Mouse (Mus musculus): ENCODE results near the gene Slc19a1.

Slc19a1 gene

GRCm38 (mm10) chr10:77093817-77094216, 61.8 kb downstream of the Slc19a1 start:
- DNase-seq (ENCODE audit: low spot score in 2 of 2): peak; percentile 37 to 56

- no peak for DNase-seq (ENCODE audit: low spot score in 2 of 2)
Measured at GRCm38 (mm10) chr10:77095666-77096065, 63.6 kb downstream of the Slc19a1 start.

DNA sequence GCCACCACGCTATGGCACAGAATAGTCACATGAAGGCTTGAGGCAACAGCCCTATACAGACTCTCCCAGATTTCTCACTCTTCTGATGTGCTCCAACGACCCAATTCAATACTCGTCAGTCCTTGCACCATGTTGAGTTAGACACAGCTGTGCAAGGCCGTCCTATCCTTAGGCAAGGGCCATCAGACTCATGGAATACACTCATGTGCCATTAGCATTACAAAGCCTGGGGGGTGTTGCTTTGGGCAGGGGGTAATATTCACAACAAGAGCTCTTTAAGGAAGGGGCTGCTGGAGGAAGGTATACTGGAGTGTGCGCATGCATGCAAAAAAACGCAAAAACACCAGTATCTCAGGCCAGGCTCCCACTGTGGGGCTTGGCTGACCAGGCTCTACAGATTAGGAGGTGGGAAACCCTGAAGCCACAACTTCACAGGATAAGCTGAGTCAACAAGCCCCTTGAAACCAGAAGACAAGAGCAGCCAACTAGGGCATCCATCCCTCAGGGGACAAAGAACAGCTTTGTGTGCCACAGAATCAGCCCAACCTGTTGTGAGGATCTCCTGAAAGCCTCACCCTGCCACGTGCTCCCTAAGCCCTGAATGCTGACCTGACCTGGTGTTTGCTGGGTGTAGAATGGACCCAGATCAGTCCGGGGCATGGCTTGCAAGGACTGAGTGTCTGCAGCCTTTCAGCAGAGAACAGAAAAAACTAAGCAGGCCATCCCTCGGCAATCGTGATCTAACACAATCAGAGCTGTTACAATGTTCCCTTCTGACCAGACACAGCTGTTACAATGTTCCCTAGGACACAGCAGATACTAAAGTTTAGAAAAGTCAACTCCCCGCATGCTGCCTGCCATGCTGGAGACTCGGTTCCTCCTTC, 65.2 kb downstream of the Slc19a1 start:
- no peak for DNase-seq (ENCODE audit: low spot score in 2 of 2)

DNA sequence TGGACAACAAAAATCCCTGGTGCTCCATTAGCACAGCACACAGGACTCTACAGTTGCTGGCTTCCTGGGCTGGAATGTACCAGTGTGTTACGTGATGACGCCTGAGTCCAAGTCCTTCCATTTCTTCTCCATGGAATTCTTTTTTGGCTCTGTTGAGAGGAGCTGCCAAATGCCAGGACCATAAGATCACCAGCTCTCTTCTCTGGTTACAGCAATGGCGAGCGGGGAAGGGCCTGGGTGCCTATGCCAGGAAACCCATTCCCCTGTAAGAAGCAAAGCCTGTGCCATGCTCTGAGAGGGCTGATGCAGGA, 65.8 kb downstream of the Slc19a1 start:
- DNase-seq (ENCODE audit: low spot score in 2 of 2): no peak

DNA sequence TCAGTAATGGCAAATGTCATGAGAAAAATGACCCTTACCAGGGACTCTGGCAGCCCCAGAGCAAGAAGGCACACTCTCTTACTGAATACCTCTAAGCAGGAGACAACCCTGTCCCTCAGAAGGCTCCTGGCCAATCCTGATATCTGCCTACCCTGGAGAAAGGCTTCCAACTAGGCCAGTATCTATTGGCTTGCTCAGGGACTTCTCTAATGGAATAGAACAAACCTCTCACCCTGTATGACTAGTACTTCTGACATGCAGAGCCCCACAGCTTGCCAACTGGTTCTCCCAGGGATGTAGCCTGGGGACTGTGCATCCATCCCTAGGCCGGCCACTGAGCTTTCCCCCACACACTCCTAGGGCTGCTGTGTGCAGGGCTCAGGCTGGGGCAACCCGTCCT, 66.6 kb downstream of the Slc19a1 start:
- no peak for DNase-seq (ENCODE audit: low spot score in 2 of 2)

DNA sequence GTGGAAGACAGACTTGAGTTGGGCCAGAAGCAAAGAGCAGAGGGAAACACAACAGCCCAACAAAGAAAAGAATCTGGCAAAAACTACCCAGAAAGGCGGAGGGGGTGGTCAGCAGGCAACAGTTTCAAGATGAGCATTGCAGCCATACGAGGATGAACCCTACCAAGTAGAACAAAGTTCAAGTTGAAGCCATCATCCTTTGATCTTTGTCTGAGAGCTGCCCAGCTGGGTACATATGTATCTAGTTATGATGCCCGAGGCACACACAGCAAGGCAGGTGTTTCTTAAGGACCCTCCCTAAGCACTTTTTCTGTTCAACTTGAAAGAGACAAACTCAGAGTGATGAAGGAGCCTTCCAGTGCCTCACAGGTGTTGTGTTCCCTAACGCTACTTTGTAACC, 67.7 kb downstream of the Slc19a1 start:
- DNase-seq (ENCODE audit: low spot score in 2 of 2): no peak

DNA sequence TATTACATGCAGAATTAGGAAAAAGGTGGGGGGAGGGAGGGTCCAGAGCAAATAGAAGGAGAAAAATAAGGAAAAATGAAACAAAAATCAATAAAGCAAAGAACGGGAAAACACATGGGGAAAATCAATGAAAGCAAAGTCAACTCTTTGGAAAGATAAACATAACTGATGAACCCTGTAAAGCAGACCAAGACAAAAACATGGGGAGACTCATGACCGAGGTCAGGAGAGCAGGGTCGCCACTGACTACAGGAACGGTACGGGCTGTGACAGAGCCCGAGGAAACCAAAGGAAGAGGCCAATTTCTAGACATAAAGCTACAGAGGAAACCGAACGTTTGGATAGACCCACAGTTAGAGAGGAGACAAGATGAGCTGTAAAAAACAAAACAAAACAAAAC, 71.6 kb downstream of the Slc19a1 start:
- no peak for DNase-seq (ENCODE audit: low spot score in 2 of 2)

DNA sequence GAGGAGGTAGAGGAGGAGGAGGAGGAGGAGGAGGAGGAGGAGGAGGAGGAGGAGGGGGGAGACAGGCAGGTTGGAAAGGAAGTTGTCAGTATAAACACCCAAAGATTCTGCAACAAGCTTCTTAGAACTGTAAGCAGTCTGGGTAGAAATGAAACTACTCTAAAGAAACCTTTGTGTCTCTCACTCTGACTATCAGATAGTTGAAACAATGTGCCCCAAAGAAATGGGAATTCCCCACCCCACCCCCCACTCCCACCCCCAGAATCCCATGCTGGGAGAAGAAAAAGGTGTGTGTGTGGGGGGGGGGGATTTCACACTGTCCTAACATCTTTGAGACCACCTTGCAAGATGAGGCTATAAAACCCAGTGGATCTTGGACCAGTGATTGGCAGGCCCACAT, 72.3 kb downstream of the Slc19a1 start:
- DNase-seq (ENCODE audit: low spot score in 2 of 2): no peak

DNA sequence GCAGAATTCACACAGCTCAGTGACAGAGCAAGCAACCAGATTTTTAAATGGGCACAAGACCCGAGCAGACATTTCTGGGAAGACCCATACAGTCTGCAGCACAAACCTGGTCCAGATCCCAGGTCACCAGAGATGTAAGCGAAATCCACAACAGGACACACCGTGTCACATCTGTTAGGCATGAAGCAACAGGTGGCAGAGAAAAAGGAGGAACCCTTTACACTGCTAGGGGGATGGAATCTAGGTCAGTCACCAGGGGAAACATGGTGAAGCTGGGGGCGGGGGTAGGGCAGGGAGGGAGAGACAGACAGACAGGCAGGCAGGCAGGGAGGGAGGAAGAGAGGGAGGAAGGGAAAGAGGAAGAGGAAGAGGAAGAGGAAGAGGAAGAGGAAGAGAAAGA, 76.1 kb downstream of the Slc19a1 start:
- DNase-seq (ENCODE audit: low spot score in 2 of 2): no peak

DNA sequence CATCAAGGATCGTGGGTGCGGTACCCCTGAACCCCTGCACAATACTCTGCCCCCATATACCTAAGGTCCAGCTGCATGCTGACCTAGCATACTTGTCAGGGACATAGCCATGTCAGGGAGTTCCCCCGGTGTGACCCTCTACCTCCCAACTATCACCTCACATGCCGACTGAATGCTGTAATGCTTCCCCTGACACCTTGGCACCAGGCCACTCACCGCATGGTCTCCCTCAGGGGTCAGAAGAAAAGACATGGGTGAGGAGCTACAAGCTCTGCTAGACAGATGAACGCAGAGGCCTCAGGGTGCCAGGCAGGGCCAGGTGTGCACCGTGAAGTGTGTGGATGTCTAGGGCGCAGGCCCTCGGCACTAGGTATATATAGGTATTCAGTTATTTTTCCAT, 78.0 kb downstream of the Slc19a1 start:
- DNase-seq (ENCODE audit: low spot score in 2 of 2): no peak

All from right cerebral cortex, adult 2 months (tissue).